Mouse (Mus musculus) limb, embryonic 13.5 days (tissue): Measurements from ENCODE around the gene Dis3l2. TPM values are rescaled to one million over a fixed set of nuclear protein-coding genes. Genes with fewer than 3 reads are reported as not detected.

Experiments used
- ATAC-seq: fragments of 200-750 bp; cut with Nextera tagmentation; 2 replicates; pipeline ENCODE4 v1.8.0; 2017; ENCODE audit warnings: low read depth, moderate number of reproducible peaks, moderate TSS enrichment; ENCODE audit not compliant: low FRiP score
- H3K27ac ChIP-seq: fragments of 300-500 bp; sonication (generic); 2 replicates; pipeline ENCODE4 v1.5.1; 2015; ENCODE audit warnings: inconsistent platforms, mild to moderate bottlenecking, moderate library complexity
- H3K27me3 ChIP-seq: fragments of 300-500 bp; sonication (generic); 2 replicates; pipeline ENCODE4 v1.6.1; 2015; ENCODE audit warnings: mild to moderate bottlenecking, inconsistent platforms
- H3K36me3 ChIP-seq: fragments of 300-500 bp; sonication (generic); 2 replicates; pipeline ENCODE4 v1.6.1; 2015; ENCODE audit warnings: inconsistent platforms, mild to moderate bottlenecking, moderate library complexity
- H3K4me1 ChIP-seq: fragments of 300-500 bp; sonication (generic); 2 replicates; pipeline ENCODE4 v1.6.1; 2015; ENCODE audit warnings: inconsistent platforms
- H3K4me2 ChIP-seq: fragments of 300-500 bp; sonication (generic); replicated peaks from 2 replicates; pipeline ENCODE4 v1.6.1; 2015; ENCODE audit warnings: inconsistent platforms, mild to moderate bottlenecking, moderate library complexity
- H3K4me3 ChIP-seq: fragments of 300-500 bp; sonication (generic); 2 replicates; pipeline ENCODE4 v1.5.1; 2015; ENCODE audit warnings: moderate library complexity, mild to moderate bottlenecking, inconsistent platforms
- H3K9ac ChIP-seq: fragments of 300-500 bp; sonication (generic); 2 replicates; pipeline ENCODE4 v1.6.1; 2015; ENCODE audit warnings: mild to moderate bottlenecking, inconsistent platforms
- H3K9me3 ChIP-seq: fragments of 300-500 bp; sonication (generic); 2 replicates; pipeline ENCODE4 v1.6.1; 2016; ENCODE audit warnings: inconsistent platforms
- WGBS: fragments of 180-500 bp; shearing (Covaris S2); methylation state at CpG from one replicate; pipeline ENCODE4 v1.1.7; 2015; 5-methylcytosine and 5-hydroxymethylcytosine counted together
- polyA plus RNA-seq: library from polyadenylated mRNA; unstranded; fragments of >200 nt; fragmentation: Nextera tagmentation; extraction: Ambion mirVana; gene quantifications from 2 replicates; pipeline ENCODE4 v1.2.1, GENCODE M21; 2015

The Dis3l2 gene
- polyA plus RNA-seq, 1 experiment from 2014 or later: 28.6 TPM

DNA sequence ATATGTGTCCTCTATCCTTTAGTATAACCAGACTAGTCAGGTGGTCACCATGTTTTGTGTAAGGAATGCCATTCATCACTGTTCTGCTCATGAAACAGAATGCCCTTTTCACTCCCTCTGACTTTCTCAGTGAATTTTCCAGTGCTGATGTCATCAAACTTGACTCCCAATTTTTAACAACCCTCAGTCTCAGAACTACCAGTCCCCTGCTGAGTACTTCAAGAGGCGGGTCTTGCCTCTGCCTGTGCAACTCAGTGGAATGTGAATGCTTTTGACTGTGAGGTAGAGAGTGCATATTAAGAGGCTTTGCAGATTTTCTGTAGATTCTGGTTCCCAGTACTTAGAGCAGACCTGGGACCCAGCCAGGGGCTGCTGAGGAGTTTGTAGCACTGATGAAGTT is 327.0 kb downstream of the Dis3l2 start:
- peak; percentile 58; the same call in 1 of the 2 replicates for ATAC-seq
- Histone ChIP-seq H3K4me1 (peaks cover 51% of the 10 kb centered on the region), H3K9ac (no peak overlapping the region), H3K27ac (peak overlapping the region; percentile 72; the same call in 1 of the 2 replicates), H3K27me3 (no peaks in the 10 kb centered on the region), H3K4me2 (no peak overlapping the region; the same call in 1 of the 2 replicates), H3K9me3 (no peaks in the 10 kb centered on the region), H3K4me3 (no peak overlapping the region), H3K36me3 (no peaks in the 10 kb centered on the region)
- 14% methylated on average over 1 of the region's 1 CpGs for WGBS

DNA sequence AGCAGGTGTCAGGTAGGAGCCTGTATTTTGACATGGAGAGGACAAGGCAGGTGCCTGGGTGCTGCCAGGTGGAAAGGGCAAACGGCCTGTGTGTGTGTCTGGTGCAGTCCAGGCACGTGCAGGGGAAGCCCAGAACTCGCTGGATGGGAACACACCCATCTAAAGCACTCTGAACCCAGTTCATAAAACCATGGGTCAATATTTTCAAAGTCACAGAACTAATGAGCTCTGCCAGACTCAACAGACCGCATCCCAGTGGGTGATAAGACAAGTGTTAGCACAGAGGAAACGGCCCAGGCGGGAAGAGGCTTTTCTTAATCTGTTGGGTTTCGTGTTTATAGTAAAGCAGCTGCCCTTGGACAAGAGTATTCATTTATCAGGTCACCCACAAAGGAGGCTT is 328.9 kb downstream of the Dis3l2 start:
- Histone ChIP-seq H3K9me3 (no peaks in the 10 kb centered on the region), H3K27ac (no peak overlapping the region), H3K36me3 (no peaks in the 10 kb centered on the region), H3K9ac (no peak overlapping the region), H3K4me1 (peaks cover 68% of the 10 kb centered on the region), H3K4me3 (no peak overlapping the region), H3K4me2 (no peak overlapping the region), H3K27me3 (no peaks in the 10 kb centered on the region)
- ATAC-seq: no peak
- WGBS: 62% methylated on average over 7 of the region's 7 CpGs

DNA sequence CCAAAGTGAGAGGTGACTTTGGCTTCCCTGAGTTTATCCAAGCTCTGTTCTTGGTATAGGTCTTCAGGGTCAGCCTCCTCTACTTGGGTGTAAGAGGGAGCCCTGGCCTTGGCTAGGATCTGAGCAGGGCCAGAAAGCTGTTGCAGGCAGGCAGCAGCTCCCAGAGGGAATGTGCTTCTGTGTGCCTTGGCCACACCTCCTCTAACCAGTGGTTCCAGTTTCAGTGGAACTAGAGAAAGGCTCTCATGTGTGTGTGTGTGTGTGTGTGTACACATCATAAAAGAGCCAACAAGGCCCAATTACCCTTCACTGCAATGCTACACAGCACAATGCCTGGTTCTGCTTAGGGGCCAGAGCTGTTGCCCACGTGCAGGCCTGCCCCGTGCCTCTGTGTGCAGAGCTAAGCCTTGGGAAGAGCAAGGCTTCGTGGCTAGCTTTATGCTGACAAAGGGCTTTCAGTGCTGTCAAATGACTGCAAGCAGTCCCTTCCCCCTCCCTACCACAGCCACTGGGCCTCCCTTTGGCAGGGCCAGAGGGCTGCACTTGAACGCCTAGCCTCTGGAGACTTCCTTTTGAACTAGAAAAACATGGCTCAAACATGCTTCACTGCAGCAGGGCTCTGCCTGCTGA is 332.0 kb downstream of the Dis3l2 start:
- Histone ChIP-seq H3K36me3 (no peaks in the 10 kb centered on the region), H3K4me2 (peak overlapping the region; percentile 23; the same call in 1 of the 2 replicates)
- WGBS: 1% methylated on average over 4 of the region's 4 CpGs

DNA sequence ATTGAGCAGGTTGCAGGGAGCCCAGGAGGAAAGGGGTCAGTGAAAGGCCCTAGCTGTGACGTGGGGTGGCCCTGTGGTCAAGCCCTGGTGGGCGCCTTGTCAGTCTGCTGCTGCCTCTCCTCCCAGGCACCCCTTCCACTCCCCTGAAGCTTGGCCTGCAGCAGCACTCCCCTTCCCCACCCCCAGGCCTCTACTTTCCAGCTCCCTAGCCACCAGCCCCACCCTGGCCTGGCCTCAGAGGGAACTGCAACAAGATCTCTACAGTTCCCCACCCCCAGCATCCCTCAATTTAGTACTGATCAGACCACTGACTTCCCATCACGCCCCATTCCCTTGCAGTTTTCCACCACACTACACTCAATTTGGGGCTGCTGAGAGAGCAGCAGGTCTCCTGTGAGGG is 332.7 kb downstream of the Dis3l2 start:
- peak; percentile 12 for ATAC-seq
- Histone ChIP-seq H3K9me3 (no peaks in the 10 kb centered on the region), H3K4me1 (peaks cover 53% of the 10 kb centered on the region), H3K4me3 (no peak overlapping the region), H3K27me3 (no peaks in the 10 kb centered on the region), H3K4me2 (0 out of 2 replicates have a peak overlapping the region, but pooled peaks have one; percentile 23), H3K36me3 (no peaks in the 10 kb centered on the region), H3K27ac (peak overlapping the region; percentile 96), H3K9ac (peak overlapping the region; percentile 32; the same call in 1 of the 2 replicates)
- 46% methylated on average over 3 of the region's 3 CpGs for WGBS

More for the DNA sequence above, 332.0 kb downstream of the Dis3l2 start:
- ATAC-seq: peak; percentile 84
- Histone ChIP-seq H3K4me1 (peaks cover 57% of the 10 kb centered on the region), H3K4me3 (no peak overlapping the region), H3K27ac (peak overlapping the region; percentile 96), H3K27me3 (no peaks in the 10 kb centered on the region), H3K9ac (peak overlapping the region; percentile 32), H3K9me3 (no peaks in the 10 kb centered on the region)

DNA sequence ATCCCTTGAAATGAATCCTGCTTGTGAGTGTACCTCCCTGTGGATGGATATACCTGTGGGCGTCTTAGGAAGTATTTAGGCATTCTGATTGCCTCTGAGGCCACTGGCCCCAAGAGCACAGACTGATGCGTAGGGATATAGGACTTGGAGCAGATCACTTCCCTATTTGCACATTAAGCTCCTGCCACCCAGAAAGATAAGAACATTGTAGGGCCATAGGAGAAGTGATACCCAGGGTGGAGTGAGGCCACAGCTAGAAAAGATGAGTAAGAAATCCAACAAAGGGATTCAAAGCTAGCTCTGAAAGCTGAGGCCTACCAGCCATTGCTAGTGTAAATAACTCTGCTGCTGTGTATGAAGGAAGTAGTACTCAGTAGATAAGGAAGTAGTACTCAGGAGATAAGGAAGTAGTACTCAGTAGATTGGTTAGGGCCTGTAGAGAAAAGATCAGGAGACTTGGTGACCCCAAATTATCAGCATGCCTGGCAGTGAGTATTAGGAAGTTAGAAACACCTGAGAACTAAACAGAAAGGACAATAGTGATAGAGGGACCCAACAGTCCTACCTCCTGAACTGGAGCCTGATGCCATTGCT is 335.0 kb downstream of the Dis3l2 start:
- no peak overlapping the region for H3K4me2 ChIP-seq
- peaks cover 35% of the 10 kb centered on the region for H3K4me1 ChIP-seq
- H3K27me3 ChIP-seq: no peaks in the 10 kb centered on the region
- H3K27ac ChIP-seq: no peak overlapping the region
- 93% methylated on average over 2 of the region's 2 CpGs for WGBS
- no peak for ATAC-seq
- H3K4me3 ChIP-seq: no peak overlapping the region
- H3K9ac ChIP-seq: no peak overlapping the region
- no peaks in the 10 kb centered on the region for H3K36me3 ChIP-seq
- H3K9me3 ChIP-seq: no peaks in the 10 kb centered on the region

DNA sequence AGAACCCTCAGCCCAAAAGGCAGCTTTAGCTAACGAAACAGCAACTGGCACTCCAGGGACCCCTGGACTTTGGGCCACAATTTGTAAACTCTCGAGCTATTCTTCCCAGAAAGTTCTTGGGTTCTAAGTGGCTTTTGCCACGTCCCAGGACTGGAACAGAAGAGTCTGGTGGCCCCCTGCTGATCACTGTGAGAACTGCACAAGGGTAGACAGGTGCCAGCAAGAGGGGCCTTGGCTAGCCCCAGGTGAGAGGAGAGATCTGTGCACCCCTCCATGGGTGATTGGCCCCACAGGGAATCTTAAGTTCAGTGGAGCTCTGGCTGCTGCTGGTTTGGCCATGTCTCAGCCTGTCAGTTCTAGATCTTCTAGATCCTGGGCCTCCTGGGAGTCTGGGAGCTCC is 337.5 kb downstream of the Dis3l2 start:
- Histone ChIP-seq H3K36me3 (peaks cover 23% of the 10 kb centered on the region), H3K4me2 (no peak overlapping the region), H3K9ac (peak overlapping the region; percentile 43; the same call in 1 of the 2 replicates), H3K4me3 (no peak overlapping the region), H3K9me3 (no peaks in the 10 kb centered on the region), H3K27ac (no peak overlapping the region), H3K27me3 (no peaks in the 10 kb centered on the region), H3K4me1 (peaks cover 21% of the 10 kb centered on the region)
- ATAC-seq: no peak
- 23% methylated on average over 3 of the region's 3 CpGs for WGBS

DNA sequence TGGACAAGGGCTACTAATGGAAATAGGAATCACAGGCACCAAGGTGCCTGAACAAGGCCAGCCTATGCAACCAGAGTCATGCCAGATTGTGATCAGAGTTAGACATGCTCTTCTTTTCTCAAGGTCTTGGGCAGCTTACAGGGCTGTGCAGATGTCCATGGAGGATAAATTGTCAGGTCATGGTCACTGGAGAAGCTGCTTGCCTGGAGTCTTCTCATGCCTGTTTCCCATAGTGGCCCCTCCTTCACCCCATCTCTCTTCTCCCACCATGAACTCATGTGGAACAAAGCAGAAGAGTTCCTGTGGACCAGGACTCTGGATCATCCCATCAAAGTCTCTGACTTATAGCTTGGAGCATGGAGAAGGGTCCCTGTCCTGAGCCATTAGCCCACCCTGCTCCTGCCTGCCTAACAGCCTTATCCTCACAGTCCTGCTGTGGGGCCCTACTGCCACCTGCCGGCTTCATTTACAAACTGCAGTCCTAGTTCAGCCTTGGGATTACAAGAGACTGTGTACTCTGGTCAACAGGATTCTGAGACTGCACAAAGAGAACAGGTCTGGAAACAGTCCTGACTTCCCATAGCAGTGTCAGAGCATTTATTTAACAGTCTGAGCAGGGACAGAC is 338.3 kb downstream of the Dis3l2 start:
- Histone ChIP-seq H3K9ac (no peak overlapping the region), H3K36me3 (peaks cover 30% of the 10 kb centered on the region), H3K27me3 (no peaks in the 10 kb centered on the region), H3K4me3 (no peak overlapping the region), H3K4me1 (peaks cover 13% of the 10 kb centered on the region), H3K27ac (no peak overlapping the region), H3K4me2 (no peak overlapping the region), H3K9me3 (no peaks in the 10 kb centered on the region)
- ATAC-seq: 0 out of 2 replicates have a peak, but pooled peaks have one; percentile 30
- 3% methylated on average over 1 of the region's 1 CpGs for WGBS

DNA sequence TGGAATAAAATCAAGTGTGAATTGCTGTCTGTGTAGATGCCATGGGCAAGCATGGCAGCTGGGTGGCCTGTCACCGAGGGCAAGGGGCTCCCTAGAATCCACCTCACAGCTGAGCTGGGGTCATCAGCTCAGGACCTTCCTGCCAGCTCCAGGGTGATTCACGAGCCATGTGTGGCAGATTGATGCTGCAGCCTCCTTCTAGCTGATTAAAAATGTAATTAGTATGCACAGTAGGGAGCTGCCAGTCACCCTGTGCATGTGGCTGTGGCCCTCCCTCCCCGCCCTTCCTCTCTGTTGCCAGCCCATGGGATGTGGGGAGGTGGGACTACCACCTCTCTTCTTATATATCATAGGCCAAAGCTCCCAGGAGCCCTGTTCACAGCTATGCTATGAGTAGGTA is 346.5 kb downstream of the Dis3l2 start:
- no peak overlapping the region for H3K27ac ChIP-seq
- no peaks in the 10 kb centered on the region for H3K4me1 ChIP-seq
- H3K4me3 ChIP-seq: no peak overlapping the region
- H3K9ac ChIP-seq: no peak overlapping the region
- no peaks in the 10 kb centered on the region for H3K27me3 ChIP-seq
- no peak overlapping the region for H3K4me2 ChIP-seq
- ATAC-seq: no peak
- WGBS: 63% methylated on average over 3 of the region's 3 CpGs
- H3K36me3 ChIP-seq: peaks cover 68% of the 10 kb centered on the region
- H3K9me3 ChIP-seq: no peaks in the 10 kb centered on the region

DNA sequence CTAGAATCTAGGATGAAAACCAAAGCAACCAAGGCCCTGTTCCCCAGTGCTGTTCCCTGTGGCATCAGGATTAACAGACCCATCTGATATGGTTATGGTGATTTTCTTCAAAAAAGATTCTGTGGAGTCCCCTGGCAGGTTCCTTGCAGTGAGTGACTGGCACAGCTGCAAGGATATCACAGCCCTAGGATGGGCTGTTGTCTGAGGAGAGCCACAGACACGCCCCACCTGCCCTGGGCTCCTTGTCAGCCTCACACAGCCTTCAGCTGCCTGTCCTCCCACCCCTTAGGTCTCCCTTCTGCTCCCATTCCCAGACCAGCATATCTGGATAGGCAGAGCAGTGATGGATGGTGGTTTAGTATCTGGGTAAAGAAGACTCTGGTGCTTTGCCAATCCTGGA is 347.1 kb downstream of the Dis3l2 start:
- no peak for ATAC-seq
- H3K4me1 ChIP-seq: no peaks in the 10 kb centered on the region

DNA sequence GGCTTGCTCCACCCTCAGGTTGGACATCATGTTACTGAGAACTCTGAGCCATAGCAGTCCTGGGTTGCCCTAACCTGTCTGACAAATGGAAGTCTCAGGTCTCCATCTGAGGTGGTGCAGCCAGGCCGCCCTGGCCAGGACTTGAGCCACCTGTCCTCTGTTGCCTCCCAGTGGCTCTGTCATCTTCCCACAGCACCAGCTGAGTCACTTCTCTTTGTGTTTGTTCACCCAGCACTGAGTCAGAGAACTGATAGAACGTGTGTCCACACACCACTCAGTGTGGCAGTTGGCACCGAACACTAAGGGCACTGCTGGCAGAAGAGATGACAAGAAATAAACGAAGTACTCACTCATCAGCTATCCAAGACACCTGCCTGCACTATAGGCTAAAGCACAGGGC is 347.8 kb downstream of the Dis3l2 start:
- ATAC-seq: no peak
- Histone ChIP-seq H3K27ac (no peak overlapping the region), H3K4me2 (no peak overlapping the region), H3K9me3 (no peaks in the 10 kb centered on the region), H3K36me3 (peaks cover 57% of the 10 kb centered on the region), H3K9ac (no peak overlapping the region), H3K27me3 (no peaks in the 10 kb centered on the region), H3K4me3 (no peak overlapping the region), H3K4me1 (no peaks in the 10 kb centered on the region)
- 88% methylated on average over 4 of the region's 4 CpGs for WGBS

More for the DNA sequence above, 347.1 kb downstream of the Dis3l2 start:
- no peak overlapping the region for H3K4me3 ChIP-seq
- WGBS: 47% methylated on average over 1 of the region's 1 CpGs
- no peak overlapping the region for H3K9ac ChIP-seq
- H3K27ac ChIP-seq: no peak overlapping the region
- H3K27me3 ChIP-seq: no peaks in the 10 kb centered on the region
- no peak overlapping the region for H3K4me2 ChIP-seq
- peaks cover 62% of the 10 kb centered on the region for H3K36me3 ChIP-seq
- H3K9me3 ChIP-seq: no peaks in the 10 kb centered on the region

DNA sequence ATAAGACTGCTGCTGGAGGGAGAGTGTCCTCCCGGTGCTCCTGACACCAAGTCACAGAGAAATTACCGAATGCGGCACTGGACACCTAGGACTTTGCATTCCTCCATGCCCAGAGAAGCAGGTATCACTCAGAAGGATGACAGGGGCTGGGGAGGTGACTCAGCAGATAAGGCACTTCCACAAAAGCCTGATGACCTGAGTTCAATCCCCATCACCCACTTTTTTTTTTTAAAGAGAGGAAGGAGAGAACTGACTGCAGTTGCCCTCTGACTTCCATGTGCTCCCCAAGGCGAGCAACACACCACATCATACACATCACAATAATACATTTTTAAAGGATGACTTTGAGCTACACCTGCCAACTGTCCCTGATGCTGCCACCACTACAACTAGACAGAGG is 353.5 kb downstream of the Dis3l2 start:
- 75% methylated on average over 4 of the region's 4 CpGs for WGBS
- ATAC-seq: no peak
- Histone ChIP-seq H3K27me3 (0 out of 2 replicates have a peak, but pooled peaks cover 2% of the 10 kb centered on the region), H3K4me2 (no peak overlapping the region), H3K9ac (no peak overlapping the region), H3K9me3 (no peaks in the 10 kb centered on the region; the same call in 1 of the 2 replicates), H3K4me3 (no peak overlapping the region), H3K27ac (no peak overlapping the region), H3K36me3 (peaks cover 4% of the 10 kb centered on the region), H3K4me1 (no peaks in the 10 kb centered on the region)

DNA sequence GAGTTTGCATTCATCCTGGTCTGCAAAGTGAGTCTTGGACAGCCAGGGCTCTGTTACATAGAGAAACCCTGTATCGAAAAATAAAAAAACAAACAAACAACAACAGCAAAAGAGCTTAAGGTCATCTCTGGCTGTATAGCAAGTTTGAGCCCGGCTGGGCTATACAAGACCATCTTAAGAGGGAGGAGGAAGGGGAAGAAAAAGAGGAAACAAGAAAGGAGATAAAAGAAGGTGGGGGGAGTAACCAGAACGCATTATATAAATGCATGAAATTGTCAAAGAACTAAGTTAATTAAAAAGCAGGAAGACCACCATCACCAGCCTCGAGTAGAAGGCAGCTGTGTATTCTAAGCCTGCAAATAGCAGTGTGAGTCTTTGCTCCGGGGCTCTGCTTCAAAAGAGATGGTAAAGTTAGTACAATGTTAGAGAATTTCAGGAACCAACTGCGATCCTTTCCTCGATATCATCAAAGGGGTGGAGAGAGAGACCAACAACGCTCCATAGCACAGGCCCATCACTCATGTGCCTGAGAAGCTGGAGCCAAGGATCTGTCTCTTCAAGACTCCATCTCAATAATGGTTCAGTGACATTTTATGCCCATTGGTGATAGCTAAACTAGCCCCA is 355.5 kb downstream of the Dis3l2 start:
- no peak overlapping the region for H3K9ac ChIP-seq
- no peaks in the 10 kb centered on the region for H3K36me3 ChIP-seq
- H3K9me3 ChIP-seq: no peaks in the 10 kb centered on the region; the same call in 1 of the 2 replicates
- no peak overlapping the region for H3K27ac ChIP-seq
- 0 out of 2 replicates have a peak, but pooled peaks cover 2% of the 10 kb centered on the region for H3K27me3 ChIP-seq
- no peak for ATAC-seq
- no peak overlapping the region for H3K4me3 ChIP-seq
- WGBS: 87% methylated on average over 8 of the region's 8 CpGs
- no peak overlapping the region for H3K4me2 ChIP-seq
- no peaks in the 10 kb centered on the region for H3K4me1 ChIP-seq
